Mouse (Mus musculus): ENCODE data around the gene Map4k3. TPM values are rescaled to one million over a fixed set of nuclear protein-coding genes. Genes with fewer than 3 reads are reported as not detected.

Map4k3 gene
- polyA plus RNA-seq, 1 experiment from 2014 or later = 17.7 TPM

GRCm38 (mm10) chr17:80632846-80633245 lies 95.4 kb downstream of the Map4k3 start:
- Histone ChIP-seq H3K4me2 (ENCODE audit: low read length) (no peak overlapping the region), H3K27ac (ENCODE audit: low read depth, low read length) (no peak overlapping the region), H3K36me3 (ENCODE audit: control insufficient read depth, insufficient read depth, low read length) (peaks cover 11% of the 10 kb centered on the region), H3K9me3 (ENCODE audit: control insufficient read depth, low read length) (no peaks in the 10 kb centered on the region), H3K27me3 (replicated peaks; ENCODE audit: control insufficient read depth, insufficient read depth, low read length) (no peaks in the 10 kb centered on the region), H3K9ac (ENCODE audit: low read depth, low read length) (no peak overlapping the region), H3K4me1 (ENCODE audit: control insufficient read depth, insufficient read depth, low read depth, low read length) (no peaks in the 10 kb centered on the region), H3K4me3 (ENCODE audit: low read length) (no peak overlapping the region)
- 96% methylated on average over 5 of the region's 5 CpGs for WGBS
- ATAC-seq = no peak

GRCm38 (mm10) chr17:80632354-80632753 lies 95.9 kb downstream of the Map4k3 start:
- Histone ChIP-seq H3K4me2 (ENCODE audit: low read length) (no peak overlapping the region), H3K4me1 (ENCODE audit: control insufficient read depth, insufficient read depth, low read depth, low read length) (no peaks in the 10 kb centered on the region), H3K36me3 (ENCODE audit: control insufficient read depth, insufficient read depth, low read length) (peaks cover 11% of the 10 kb centered on the region), H3K4me3 (ENCODE audit: low read length) (no peak overlapping the region), H3K27ac (ENCODE audit: low read depth, low read length) (no peak overlapping the region), H3K9ac (ENCODE audit: low read depth, low read length) (no peak overlapping the region), H3K27me3 (replicated peaks; ENCODE audit: control insufficient read depth, insufficient read depth, low read length) (no peaks in the 10 kb centered on the region), H3K9me3 (ENCODE audit: control insufficient read depth, low read length) (no peaks in the 10 kb centered on the region)
- ATAC-seq = no peak
- WGBS = 94% methylated on average over 4 of the region's 4 CpGs

- Histone ChIP-seq H3K27ac (ENCODE audit: low read depth, low read length) (no peak overlapping the region), H3K4me2 (ENCODE audit: low read length) (no peak overlapping the region), H3K9ac (ENCODE audit: low read depth, low read length) (no peak overlapping the region), H3K9me3 (ENCODE audit: control insufficient read depth, low read length) (no peaks in the 10 kb centered on the region), H3K4me1 (ENCODE audit: control insufficient read depth, insufficient read depth, low read depth, low read length) (no peaks in the 10 kb centered on the region), H3K27me3 (replicated peaks; ENCODE audit: control insufficient read depth, insufficient read depth, low read length) (no peaks in the 10 kb centered on the region), H3K4me3 (ENCODE audit: low read length) (no peak overlapping the region), H3K36me3 (ENCODE audit: control insufficient read depth, insufficient read depth, low read length) (peaks cover 11% of the 10 kb centered on the region)
- 96% methylated on average over 3 of the region's 3 CpGs for WGBS
- no peak for ATAC-seq
Observed at GRCm38 (mm10) chr17:80631028-80631427, 97.3 kb downstream of the Map4k3 start.

- ATAC-seq = 0 out of 2 replicates have a peak, but pooled peaks have one; percentile 19
- Histone ChIP-seq H3K27me3 (replicated peaks; ENCODE audit: control insufficient read depth, insufficient read depth, low read length) (no peaks in the 10 kb centered on the region), H3K9me3 (ENCODE audit: control insufficient read depth, low read length) (no peaks in the 10 kb centered on the region), H3K36me3 (ENCODE audit: control insufficient read depth, insufficient read depth, low read length) (no peaks in the 10 kb centered on the region), H3K27ac (ENCODE audit: low read depth, low read length) (no peak overlapping the region), H3K4me2 (ENCODE audit: low read length) (no peak overlapping the region), H3K4me1 (ENCODE audit: control insufficient read depth, insufficient read depth, low read depth, low read length) (no peaks in the 10 kb centered on the region), H3K4me3 (ENCODE audit: low read length) (no peak overlapping the region), H3K9ac (ENCODE audit: low read depth, low read length) (no peak overlapping the region)
Observed at GRCm38 (mm10) chr17:80624979-80625378, 103.3 kb downstream of the Map4k3 start.

- no peak for ATAC-seq
- 87% methylated on average over 4 of the region's 4 CpGs for WGBS
Observed at GRCm38 (mm10) chr17:80621691-80622090, 106.6 kb downstream of the Map4k3 start.

GRCm38 (mm10) chr17:80620786-80621423 lies 107.4 kb downstream of the Map4k3 start:
- 62% methylated on average over 5 of the region's 5 CpGs for WGBS
- Histone ChIP-seq H3K4me3 (ENCODE audit: low read length) (no peak overlapping the region), H3K9me3 (ENCODE audit: control insufficient read depth, low read length) (no peaks in the 10 kb centered on the region), H3K9ac (ENCODE audit: low read depth, low read length) (no peak overlapping the region), H3K27me3 (replicated peaks; ENCODE audit: control insufficient read depth, insufficient read depth, low read length) (no peaks in the 10 kb centered on the region), H3K27ac (ENCODE audit: low read depth, low read length) (no peak overlapping the region), H3K4me2 (ENCODE audit: low read length) (no peak overlapping the region), H3K4me1 (ENCODE audit: control insufficient read depth, insufficient read depth, low read depth, low read length) (peaks cover 2% of the 10 kb centered on the region; the same call in 1 of the 2 replicates), H3K36me3 (ENCODE audit: control insufficient read depth, insufficient read depth, low read length) (no peaks in the 10 kb centered on the region; the same call in 1 of the 2 replicates)
- ATAC-seq = peak; percentile 75; the same call in 1 of the 2 replicates

More at GRCm38 (mm10) chr17:80621691-80622090, 106.6 kb downstream of the Map4k3 start:
- Histone ChIP-seq H3K4me3 (ENCODE audit: low read length) (no peak overlapping the region), H3K4me1 (ENCODE audit: control insufficient read depth, insufficient read depth, low read depth, low read length) (peaks cover 2% of the 10 kb centered on the region; the same call in 1 of the 2 replicates), H3K27me3 (replicated peaks; ENCODE audit: control insufficient read depth, insufficient read depth, low read length) (no peaks in the 10 kb centered on the region), H3K27ac (ENCODE audit: low read depth, low read length) (no peak overlapping the region), H3K9me3 (ENCODE audit: control insufficient read depth, low read length) (no peaks in the 10 kb centered on the region), H3K9ac (ENCODE audit: low read depth, low read length) (no peak overlapping the region), H3K36me3 (ENCODE audit: control insufficient read depth, insufficient read depth, low read length) (no peaks in the 10 kb centered on the region; the same call in 1 of the 2 replicates), H3K4me2 (ENCODE audit: low read length) (no peak overlapping the region)

GRCm38 (mm10) chr17:80619556-80619955 lies 108.7 kb downstream of the Map4k3 start:
- 66% methylated on average over 13 of the region's 13 CpGs for WGBS
- Histone ChIP-seq H3K27me3 (replicated peaks; ENCODE audit: control insufficient read depth, insufficient read depth, low read length) (no peaks in the 10 kb centered on the region), H3K9ac (ENCODE audit: low read depth, low read length) (no peak overlapping the region), H3K27ac (ENCODE audit: low read depth, low read length) (no peak overlapping the region), H3K9me3 (ENCODE audit: control insufficient read depth, low read length) (no peaks in the 10 kb centered on the region), H3K36me3 (ENCODE audit: control insufficient read depth, insufficient read depth, low read length) (peaks cover 7% of the 10 kb centered on the region), H3K4me1 (ENCODE audit: control insufficient read depth, insufficient read depth, low read depth, low read length) (peaks cover 2% of the 10 kb centered on the region; the same call in 1 of the 2 replicates), H3K4me3 (ENCODE audit: low read length) (no peak overlapping the region), H3K4me2 (ENCODE audit: low read length) (no peak overlapping the region)
- no peak for ATAC-seq

- no peak overlapping the region for H3K27ac ChIP-seq (ENCODE audit: low read depth, low read length)
Observed at GRCm38 (mm10) chr17:80618890-80619289, 109.4 kb downstream of the Map4k3 start.

GRCm38 (mm10) chr17:80603806-80604205 lies 124.5 kb downstream of the Map4k3 start:
- Histone ChIP-seq H3K4me2 (ENCODE audit: low read length) (no peak overlapping the region), H3K36me3 (ENCODE audit: control insufficient read depth, insufficient read depth, low read length) (peaks cover 61% of the 10 kb centered on the region), H3K27ac (ENCODE audit: low read depth, low read length) (no peak overlapping the region), H3K4me3 (ENCODE audit: low read length) (no peak overlapping the region), H3K4me1 (ENCODE audit: control insufficient read depth, insufficient read depth, low read depth, low read length) (no peaks in the 10 kb centered on the region), H3K9ac (ENCODE audit: low read depth, low read length) (no peak overlapping the region), H3K27me3 (replicated peaks; ENCODE audit: control insufficient read depth, insufficient read depth, low read length) (no peaks in the 10 kb centered on the region), H3K9me3 (ENCODE audit: control insufficient read depth, low read length) (peaks cover 3% of the 10 kb centered on the region; the same call in 1 of the 2 replicates)
- ATAC-seq = no peak
- WGBS = 95% methylated on average over 6 of the region's 6 CpGs

More at GRCm38 (mm10) chr17:80618890-80619289, 109.4 kb downstream of the Map4k3 start:
- no peak for ATAC-seq
- no peak overlapping the region for H3K4me3 ChIP-seq (ENCODE audit: low read length)
- no peaks in the 10 kb centered on the region for H3K9me3 ChIP-seq (ENCODE audit: control insufficient read depth, low read length)
- H3K4me1 ChIP-seq (ENCODE audit: control insufficient read depth, insufficient read depth, low read depth, low read length) = peaks cover 2% of the 10 kb centered on the region; the same call in 1 of the 2 replicates
- H3K9ac ChIP-seq (ENCODE audit: low read depth, low read length) = no peak overlapping the region
- H3K4me2 ChIP-seq (ENCODE audit: low read length) = no peak overlapping the region
- peaks cover 9% of the 10 kb centered on the region for H3K36me3 ChIP-seq (ENCODE audit: control insufficient read depth, insufficient read depth, low read length)
- whole genome bisulfite sequencing = 70% methylated on average over 5 of the region's 5 CpGs
- no peaks in the 10 kb centered on the region for H3K27me3 ChIP-seq (replicated peaks; ENCODE audit: control insufficient read depth, insufficient read depth, low read length)
